Mouse (Mus musculus) megakaryocyte, embryonic 14.5 days (primary cell): ENCODE measurements around the gene Nipsnap1.

Experiments used
- FLI1 ChIP-seq: IDR thresholded peaks from 2 replicates; pipeline ENCODE4 v1.6.1; 2012; ENCODE audit warnings: low read length, inconsistent platforms, mixed read lengths
- GATA1 ChIP-seq: IDR thresholded peaks from 3 replicates; pipeline ENCODE4 v1.6.1; 2012; ENCODE audit warnings: mixed read lengths, low read length, inconsistent platforms, borderline replicate concordance

DNA sequence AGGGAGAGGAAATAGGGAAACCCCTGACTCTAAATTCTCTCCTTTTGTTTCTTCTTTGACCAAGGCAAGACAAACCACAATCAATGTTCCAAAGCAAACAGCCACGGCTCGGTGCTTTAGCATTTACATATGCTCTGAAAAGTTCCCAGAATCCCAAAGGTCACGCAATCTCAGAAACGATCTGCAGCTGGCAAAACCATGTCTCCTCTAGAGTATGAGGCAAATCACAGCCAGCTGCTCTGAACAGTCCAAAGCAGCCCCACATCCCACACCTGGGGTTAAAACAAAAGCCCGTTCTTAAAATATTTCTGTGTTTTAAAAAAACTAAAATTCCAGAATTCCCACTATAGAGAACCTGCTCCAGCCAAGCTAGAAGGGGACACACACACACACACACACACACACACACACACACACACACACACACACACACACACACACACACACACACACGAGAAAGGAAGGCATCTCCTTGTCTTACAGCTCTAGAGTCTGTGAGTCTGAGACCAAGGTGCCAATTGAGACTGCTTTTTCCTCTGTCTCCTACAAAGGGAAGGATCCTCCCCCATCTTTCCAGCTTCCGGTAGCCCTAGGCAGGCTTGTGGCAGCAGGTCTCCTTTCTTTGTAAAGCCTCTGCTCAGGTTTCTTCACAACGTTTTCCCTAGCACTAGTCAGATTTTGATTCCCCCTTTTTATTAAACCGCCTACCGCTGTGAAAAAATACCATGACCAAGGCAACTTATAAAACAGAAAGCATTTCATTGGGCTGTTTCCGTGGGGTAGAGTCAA, 11.7 kb upstream of the Nipsnap1 start:
- no peak for TF ChIP-seq GATA1
- TF ChIP-seq FLI1: no peak
